Mouse (Mus musculus) limb, embryonic 12.5 days (tissue): ENCODE results near the gene Cab39. TPM values are rescaled to one million over a fixed set of nuclear protein-coding genes. Genes with fewer than 3 reads are reported as not detected.

Source experiments
- ATAC-seq: fragments of 200-750 bp; cut with Nextera tagmentation; 2 replicates; pipeline ENCODE4 v1.8.0; 2017; ENCODE audit warnings: low read depth, moderate TSS enrichment; ENCODE audit not compliant: insufficient number of reproducible peaks, insufficient read depth, low FRiP score, low TSS enrichment
- H3K27ac ChIP-seq: fragments of 300-500 bp; sonication (generic); 2 replicates; pipeline ENCODE4 v1.5.1; 2016; ENCODE audit warnings: mild to moderate bottlenecking, moderate library complexity
- H3K27me3 ChIP-seq: fragments of 300-500 bp; sonication (generic); 2 replicates; pipeline ENCODE4 v1.6.1; 2016; ENCODE audit warnings: mild to moderate bottlenecking, moderate library complexity
- H3K36me3 ChIP-seq: fragments of 300-500 bp; sonication (generic); 2 replicates; pipeline ENCODE4 v1.6.1; 2016; ENCODE audit warnings: mild to moderate bottlenecking, moderate library complexity
- H3K4me1 ChIP-seq: fragments of 300-500 bp; sonication (generic); replicated peaks from 2 replicates; pipeline ENCODE4 v1.6.1; 2016
- H3K4me2 ChIP-seq: fragments of 300-500 bp; sonication (generic); 2 replicates; pipeline ENCODE4 v1.6.1; 2016; ENCODE audit warnings: mild to moderate bottlenecking, moderate library complexity
- H3K4me3 ChIP-seq: fragments of 300-500 bp; sonication (generic); replicated peaks from 2 replicates; pipeline ENCODE4 v1.5.1; 2016; ENCODE audit warnings: mild to moderate bottlenecking
- H3K9ac ChIP-seq: fragments of 300-500 bp; sonication (generic); replicated peaks from 2 replicates; pipeline ENCODE4 v1.6.1; 2016; ENCODE audit warnings: mild to moderate bottlenecking, moderate library complexity
- H3K9me3 ChIP-seq: fragments of 300-500 bp; sonication (generic); 2 replicates; pipeline ENCODE4 v1.6.1; 2016; ENCODE audit warnings: mild to moderate bottlenecking, moderate library complexity
- WGBS: fragments of 180-500 bp; shearing (Covaris S2); methylation state at CpG from one replicate; pipeline ENCODE4 v1.1.7; 2016; 5-methylcytosine and 5-hydroxymethylcytosine counted together
- polyA plus RNA-seq: library from polyadenylated mRNA; unstranded; fragments of >200 nt; fragmentation: Nextera tagmentation; extraction: Ambion mirVana; gene quantifications from 2 replicates; pipeline ENCODE4 v1.2.1, GENCODE M21; 2016

Cab39 gene
- polyA plus RNA-seq, result 42.5 and 46.3 TPM in 2 replicates

GRCm38 (mm10) chr1:85793208-85794105 is at the start of gene Cab39:
TSS of gene Cab39 (plus strand) at chr1:85793441.
- peak within 1 kb of the TSS; percentile 95 for H3K27ac ChIP-seq
- under 1% methylated on average over 106 of the region's 118 CpGs for WGBS
- no peaks in the 10 kb centered on the region for H3K9me3 ChIP-seq
- H3K4me1 ChIP-seq, result peaks cover 11% of the 10 kb centered on the region; the same call in 1 of the 2 replicates
- ATAC-seq, result peak; percentile 91
- no peaks in the 10 kb centered on the region; the same call in 1 of the 2 replicates for H3K27me3 ChIP-seq
- peaks cover 15% of the 10 kb centered on the region; the same call in 1 of the 2 replicates for H3K36me3 ChIP-seq
- H3K9ac ChIP-seq, result peak within 1 kb of the TSS; percentile 96
- H3K4me2 ChIP-seq, result peak within 1 kb of the TSS; percentile 75
- H3K4me3 ChIP-seq, result peak within 1 kb of the TSS; percentile 96

- no peaks in the 10 kb centered on the region for H3K4me1 ChIP-seq
- no peaks in the 10 kb centered on the region for H3K27me3 ChIP-seq
- no peak overlapping the region for H3K27ac ChIP-seq
- H3K4me3 ChIP-seq, result no peak overlapping the region
- no peak overlapping the region for H3K4me2 ChIP-seq
- H3K9me3 ChIP-seq, result no peaks in the 10 kb centered on the region
- WGBS, result 81% methylated on average over 3 of the region's 3 CpGs
- no peak for ATAC-seq
- no peaks in the 10 kb centered on the region for H3K36me3 ChIP-seq
- H3K9ac ChIP-seq, result no peak overlapping the region
Observed at GRCm38 (mm10) chr1:85744539-85744938, 48.7 kb upstream of the Cab39 start.

- ATAC-seq, result no peak
- Histone ChIP-seq H3K27me3 (no peaks in the 10 kb centered on the region), H3K4me1 (no peaks in the 10 kb centered on the region), H3K9me3 (no peaks in the 10 kb centered on the region), H3K4me3 (no peak overlapping the region), H3K27ac (no peak overlapping the region), H3K9ac (no peak overlapping the region), H3K36me3 (no peaks in the 10 kb centered on the region), H3K4me2 (no peak overlapping the region)
- 84% methylated on average over 5 of the region's 5 CpGs for WGBS
Observed at GRCm38 (mm10) chr1:85746511-85746910, 46.7 kb upstream of the Cab39 start.

GRCm38 (mm10) chr1:85749829-85750228 is 43.4 kb upstream of the Cab39 start:
- 70% methylated on average over 2 of the region's 2 CpGs for WGBS
- ATAC-seq, result no peak
- no peaks in the 10 kb centered on the region for H3K36me3 ChIP-seq

GRCm38 (mm10) chr1:85750650-85751049 is 42.6 kb upstream of the Cab39 start:
- 94% methylated on average over 4 of the region's 4 CpGs for WGBS
- Histone ChIP-seq H3K4me1 (no peaks in the 10 kb centered on the region), H3K4me2 (no peak overlapping the region), H3K9me3 (no peaks in the 10 kb centered on the region), H3K36me3 (no peaks in the 10 kb centered on the region), H3K27ac (no peak overlapping the region), H3K4me3 (no peak overlapping the region), H3K9ac (no peak overlapping the region), H3K27me3 (no peaks in the 10 kb centered on the region)
- ATAC-seq, result no peak

More at GRCm38 (mm10) chr1:85749829-85750228, 43.4 kb upstream of the Cab39 start:
- Histone ChIP-seq H3K9ac (no peak overlapping the region), H3K4me1 (no peaks in the 10 kb centered on the region), H3K4me2 (no peak overlapping the region), H3K27me3 (no peaks in the 10 kb centered on the region), H3K27ac (no peak overlapping the region), H3K9me3 (no peaks in the 10 kb centered on the region), H3K4me3 (no peak overlapping the region)

GRCm38 (mm10) chr1:85751494-85751893 is 41.7 kb upstream of the Cab39 start:
- H3K36me3 ChIP-seq, result no peaks in the 10 kb centered on the region
- H3K9me3 ChIP-seq, result no peaks in the 10 kb centered on the region
- H3K27ac ChIP-seq, result peak overlapping the region; percentile 29; the same call in 1 of the 2 replicates
- no peaks in the 10 kb centered on the region for H3K27me3 ChIP-seq
- H3K4me3 ChIP-seq, result no peak overlapping the region
- WGBS, result 64% methylated on average over 6 of the region's 6 CpGs
- H3K4me2 ChIP-seq, result no peak overlapping the region
- H3K9ac ChIP-seq, result no peak overlapping the region
- ATAC-seq, result no peak
- no peaks in the 10 kb centered on the region for H3K4me1 ChIP-seq

- Histone ChIP-seq H3K27me3 (no peaks in the 10 kb centered on the region), H3K4me1 (no peaks in the 10 kb centered on the region), H3K9ac (no peak overlapping the region), H3K27ac (no peak overlapping the region; the same call in 1 of the 2 replicates), H3K4me3 (no peak overlapping the region), H3K4me2 (no peak overlapping the region), H3K9me3 (no peaks in the 10 kb centered on the region), H3K36me3 (no peaks in the 10 kb centered on the region)
- 78% methylated on average over 11 of the region's 11 CpGs for WGBS
- peak; percentile 23; the same call in 1 of the 2 replicates for ATAC-seq
Observed at GRCm38 (mm10) chr1:85751932-85752680, 41.1 kb upstream of the Cab39 start.

GRCm38 (mm10) chr1:85757531-85758230 is 35.6 kb upstream of the Cab39 start:
- no peak overlapping the region for H3K4me2 ChIP-seq
- H3K27ac ChIP-seq, result no peak overlapping the region
- 80% methylated on average over 6 of the region's 6 CpGs for WGBS
- H3K36me3 ChIP-seq, result no peaks in the 10 kb centered on the region
- no peaks in the 10 kb centered on the region for H3K27me3 ChIP-seq
- H3K4me3 ChIP-seq, result no peak overlapping the region
- no peaks in the 10 kb centered on the region for H3K4me1 ChIP-seq
- no peak overlapping the region for H3K9ac ChIP-seq
- no peak for ATAC-seq
- H3K9me3 ChIP-seq, result no peaks in the 10 kb centered on the region

- peak overlapping the region; percentile 15 for H3K4me2 ChIP-seq
- WGBS, result 27% methylated on average over 14 of the region's 14 CpGs
- no peak overlapping the region for H3K9ac ChIP-seq
Observed at GRCm38 (mm10) chr1:85758231-85758968, 34.8 kb upstream of the Cab39 start.

GRCm38 (mm10) chr1:85758969-85759293 is 34.3 kb upstream of the Cab39 start:
- no peak for ATAC-seq
- WGBS, result 33% methylated on average over 1 of the region's 1 CpGs
- no peaks in the 10 kb centered on the region for H3K9me3 ChIP-seq
- no peak overlapping the region for H3K4me3 ChIP-seq
- no peaks in the 10 kb centered on the region for H3K4me1 ChIP-seq
- no peak overlapping the region for H3K27ac ChIP-seq
- no peak overlapping the region for H3K4me2 ChIP-seq
- H3K27me3 ChIP-seq, result no peaks in the 10 kb centered on the region
- H3K36me3 ChIP-seq, result no peaks in the 10 kb centered on the region
- H3K9ac ChIP-seq, result no peak overlapping the region

More at GRCm38 (mm10) chr1:85758231-85758968, 34.8 kb upstream of the Cab39 start:
- Histone ChIP-seq H3K4me1 (no peaks in the 10 kb centered on the region), H3K27me3 (no peaks in the 10 kb centered on the region), H3K9me3 (no peaks in the 10 kb centered on the region), H3K27ac (no peak overlapping the region), H3K4me3 (no peak overlapping the region), H3K36me3 (no peaks in the 10 kb centered on the region)
- no peak for ATAC-seq
